Mouse (Mus musculus): ENCODE data around the gene Prrx2. TPM values are rescaled to one million over a fixed set of nuclear protein-coding genes. Genes with fewer than 3 reads are reported as not detected.

The Prrx2 gene
- polyA plus RNA-seq, 1 experiment = 6.6 TPM

- WGBS = 50% methylated on average over 11 of the region's 11 CpGs
- DNase-seq = no peak
- Histone ChIP-seq H3K4me3 (replicated peaks; ENCODE audit: extremely low read depth, low read depth, low read length) (no peak overlapping the region), H3K4me1 (ENCODE audit: control insufficient read depth, insufficient read depth, low read length) (no peaks in the 10 kb centered on the region)
- TF ChIP-seq CTCF (IDR thresholded peaks at IDR 0.05; ENCODE audit: insufficient read depth, low read length) = no peak
- no peak for TF ChIP-seq POLR2A (IDR thresholded peaks at IDR 0.05; ENCODE audit: borderline replicate concordance, extremely low read depth, low read depth, low read length)
Observed at GRCm38 (mm10) chr2:30875621-30876432, 41.1 kb downstream of the Prrx2 start.

GRCm38 (mm10) chr2:30879481-30879880 is 44.7 kb downstream of the Prrx2 start:
- 92% methylated on average over 15 of the region's 15 CpGs for WGBS
- no peak for DNase-seq
- no peak overlapping the region for H3K4me3 ChIP-seq (replicated peaks; ENCODE audit: extremely low read depth, low read depth, low read length)
- H3K4me1 ChIP-seq (ENCODE audit: control insufficient read depth, insufficient read depth, low read length) = no peaks in the 10 kb centered on the region
- TF ChIP-seq CTCF (IDR thresholded peaks at IDR 0.05; ENCODE audit: insufficient read depth, low read length) = no peak
- no peak for TF ChIP-seq POLR2A (IDR thresholded peaks at IDR 0.05; ENCODE audit: borderline replicate concordance, extremely low read depth, low read depth, low read length)

GRCm38 (mm10) chr2:30881215-30881614 is 46.4 kb downstream of the Prrx2 start:
- H3K4me1 ChIP-seq (ENCODE audit: control insufficient read depth, insufficient read depth, low read length) = no peaks in the 10 kb centered on the region
- TF ChIP-seq CTCF (IDR thresholded peaks at IDR 0.05; ENCODE audit: insufficient read depth, low read length) = no peak
- no peak for TF ChIP-seq POLR2A (IDR thresholded peaks at IDR 0.05; ENCODE audit: borderline replicate concordance, extremely low read depth, low read depth, low read length)
- DNase-seq = no peak
- 69% methylated on average over 7 of the region's 7 CpGs for WGBS
- no peak overlapping the region for H3K4me3 ChIP-seq (replicated peaks; ENCODE audit: extremely low read depth, low read depth, low read length)

- TF ChIP-seq POLR2A (IDR thresholded peaks at IDR 0.05; ENCODE audit: borderline replicate concordance, extremely low read depth, low read depth, low read length) (no peak), CTCF (IDR thresholded peaks at IDR 0.05; ENCODE audit: insufficient read depth, low read length) (no peak)
- no peak for DNase-seq
- WGBS = 98% methylated on average over 4 of the region's 4 CpGs
- H3K4me3 ChIP-seq (replicated peaks; ENCODE audit: extremely low read depth, low read depth, low read length) = no peak overlapping the region
- no peaks in the 10 kb centered on the region for H3K4me1 ChIP-seq (ENCODE audit: control insufficient read depth, insufficient read depth, low read length)
Observed at GRCm38 (mm10) chr2:30884852-30885373, 50.1 kb downstream of the Prrx2 start.

- Histone ChIP-seq H3K4me3 (replicated peaks; ENCODE audit: extremely low read depth, low read depth, low read length) (no peak overlapping the region), H3K4me1 (ENCODE audit: control insufficient read depth, insufficient read depth, low read length) (no peaks in the 10 kb centered on the region)
- 20% methylated on average over 9 of the region's 9 CpGs for WGBS
- TF ChIP-seq CTCF (IDR thresholded peaks at IDR 0.05; ENCODE audit: insufficient read depth, low read length) = no peak
- TF ChIP-seq POLR2A (IDR thresholded peaks at IDR 0.05; ENCODE audit: borderline replicate concordance, extremely low read depth, low read depth, low read length) = no peak
- DNase-seq = no peak
Observed at GRCm38 (mm10) chr2:30885453-30886163, 50.8 kb downstream of the Prrx2 start.

GRCm38 (mm10) chr2:30891002-30891401 is 56.2 kb downstream of the Prrx2 start:
- TF ChIP-seq CTCF (IDR thresholded peaks at IDR 0.05; ENCODE audit: insufficient read depth, low read length) (peak; percentile 76), POLR2A (IDR thresholded peaks at IDR 0.05; ENCODE audit: borderline replicate concordance, extremely low read depth, low read depth, low read length) (no peak)
- 6% methylated on average over 3 of the region's 3 CpGs for WGBS
- H3K4me1 ChIP-seq (ENCODE audit: control insufficient read depth, insufficient read depth, low read length) = no peaks in the 10 kb centered on the region
- no peak overlapping the region for H3K4me3 ChIP-seq (replicated peaks; ENCODE audit: extremely low read depth, low read depth, low read length)
- peak; percentile 29 for DNase-seq

GRCm38 (mm10) chr2:30893399-30893798 is 58.6 kb downstream of the Prrx2 start:
- no peak for TF ChIP-seq CTCF (IDR thresholded peaks at IDR 0.05; ENCODE audit: insufficient read depth, low read length)
- no peak for DNase-seq
- Histone ChIP-seq H3K4me1 (ENCODE audit: control insufficient read depth, insufficient read depth, low read length) (no peaks in the 10 kb centered on the region), H3K4me3 (replicated peaks; ENCODE audit: extremely low read depth, low read depth, low read length) (no peak overlapping the region)
- 23% methylated on average over 6 of the region's 6 CpGs for WGBS

GRCm38 (mm10) chr2:30893946-30894345 is 59.2 kb downstream of the Prrx2 start:
- DNase-seq = no peak
- TF ChIP-seq CTCF (IDR thresholded peaks at IDR 0.05; ENCODE audit: insufficient read depth, low read length) (no peak), POLR2A (IDR thresholded peaks at IDR 0.05; ENCODE audit: borderline replicate concordance, extremely low read depth, low read depth, low read length) (no peak)
- no peaks in the 10 kb centered on the region for H3K4me1 ChIP-seq (ENCODE audit: control insufficient read depth, insufficient read depth, low read length)
- 81% methylated on average over 7 of the region's 7 CpGs for WGBS
- no peak overlapping the region for H3K4me3 ChIP-seq (replicated peaks; ENCODE audit: extremely low read depth, low read depth, low read length)

GRCm38 (mm10) chr2:30897291-30897690 is 62.5 kb downstream of the Prrx2 start:
- no peaks in the 10 kb centered on the region for H3K4me1 ChIP-seq (ENCODE audit: control insufficient read depth, insufficient read depth, low read length)
- TF ChIP-seq POLR2A (IDR thresholded peaks at IDR 0.05; ENCODE audit: borderline replicate concordance, extremely low read depth, low read depth, low read length) (no peak), CTCF (IDR thresholded peaks at IDR 0.05; ENCODE audit: insufficient read depth, low read length) (no peak)
- DNase-seq = no peak
- WGBS = 42% methylated on average over 6 of the region's 6 CpGs
- H3K4me3 ChIP-seq (replicated peaks; ENCODE audit: extremely low read depth, low read depth, low read length) = no peak overlapping the region

All from lung, adult 2 months (tissue).